Mouse (Mus musculus) liver, postnatal 0 days (tissue): ENCODE measurements around the gene Ralgps1. TPM values are rescaled to one million over a fixed set of nuclear protein-coding genes. Genes with fewer than 3 reads are reported as not detected.

Source experiments
- ATAC-seq: fragments of 200-750 bp; cut with Nextera tagmentation; 2 replicates; pipeline ENCODE4 v1.8.0; 2017; ENCODE audit warnings: mild to moderate bottlenecking, moderate library complexity
- DNase-seq: peaks from one replicate; pipeline ENCODE4 v3.0.0-alpha.2; 2016
- H3K27ac ChIP-seq: fragments of 300-500 bp; sonication (generic); 2 replicates; pipeline ENCODE4 v1.5.1; 2014; ENCODE audit warnings: antibody characterized with exemption, moderate library complexity, mild to moderate bottlenecking, low read depth
- H3K27me3 ChIP-seq: fragments of 300-500 bp; sonication (generic); 2 replicates; pipeline ENCODE4 v1.6.1; 2014; ENCODE audit warnings: low read length, control low read depth, mixed read lengths; ENCODE audit not compliant: insufficient read depth
- H3K36me3 ChIP-seq: fragments of 300-500 bp; sonication (generic); replicated peaks from 2 replicates; pipeline ENCODE4 v1.6.1; 2014; ENCODE audit warnings: mild to moderate bottlenecking, control low read depth, low read length, moderate library complexity, mixed read lengths; ENCODE audit not compliant: insufficient read depth
- H3K4me1 ChIP-seq: fragments of 300-500 bp; sonication (generic); 2 replicates; pipeline ENCODE4 v1.6.1; 2014; ENCODE audit warnings: antibody characterized with exemption, mild to moderate bottlenecking, control low read depth; ENCODE audit not compliant: insufficient read depth
- H3K4me2 ChIP-seq: fragments of 300-500 bp; sonication (generic); 2 replicates; pipeline ENCODE4 v1.6.1; 2014; ENCODE audit warnings: low read depth, mild to moderate bottlenecking, low read length, moderate library complexity, mixed read lengths
- H3K4me3 ChIP-seq: fragments of 300-500 bp; sonication (generic); 2 replicates; pipeline ENCODE4 v1.5.1; 2014; ENCODE audit warnings: low read depth, low read length
- H3K9ac ChIP-seq: fragments of 300-500 bp; sonication (generic); replicated peaks from 2 replicates; pipeline ENCODE4 v1.6.1; 2014; ENCODE audit warnings: mild to moderate bottlenecking, moderate library complexity
- H3K9me3 ChIP-seq: fragments of 300-500 bp; sonication (generic); 2 replicates; pipeline ENCODE4 v1.6.1; 2016; ENCODE audit warnings: mild to moderate bottlenecking, control low read depth, low read length, mixed read lengths
- CTCF ChIP-seq: sonication (generic); IDR thresholded peaks from 2 replicates; pipeline ENCODE4 v1.5.1; 2016; ENCODE audit warnings: antibody characterized with exemption, low read depth
- EP300 ChIP-seq: IDR thresholded peaks from 2 replicates; pipeline ENCODE4 v1.6.1; 2016; ENCODE audit warnings: antibody characterized with exemption, low read depth, mild to moderate bottlenecking
- WGBS: fragments of 180-500 bp; shearing (Covaris S2); extraction: QIAGEN DNeasy Blood & Tissue Kit; methylation state at CpG from one replicate; pipeline ENCODE4 v1.1.7; 2014; ENCODE audit not compliant: insufficient replicate concordance; 5-methylcytosine and 5-hydroxymethylcytosine counted together
- polyA plus RNA-seq: library from polyadenylated mRNA; unstranded; fragments of >200 nt; fragmentation: Nextera tagmentation; extraction: Ambion mirVana; gene quantifications from 2 replicates; pipeline ENCODE4 v1.2.1, GENCODE M21; 2015

Gene Ralgps1
- polyA plus RNA-seq, 1 experiment from 2014 or later = 0.83 TPM

GRCm38 (mm10) chr2:33393021-33393420 lies 21.7 kb upstream of the Ralgps1 start:
- ATAC-seq (no peak), DNase-seq (no peak)
- H3K9me3 ChIP-seq = no peaks in the 10 kb centered on the region

DNA sequence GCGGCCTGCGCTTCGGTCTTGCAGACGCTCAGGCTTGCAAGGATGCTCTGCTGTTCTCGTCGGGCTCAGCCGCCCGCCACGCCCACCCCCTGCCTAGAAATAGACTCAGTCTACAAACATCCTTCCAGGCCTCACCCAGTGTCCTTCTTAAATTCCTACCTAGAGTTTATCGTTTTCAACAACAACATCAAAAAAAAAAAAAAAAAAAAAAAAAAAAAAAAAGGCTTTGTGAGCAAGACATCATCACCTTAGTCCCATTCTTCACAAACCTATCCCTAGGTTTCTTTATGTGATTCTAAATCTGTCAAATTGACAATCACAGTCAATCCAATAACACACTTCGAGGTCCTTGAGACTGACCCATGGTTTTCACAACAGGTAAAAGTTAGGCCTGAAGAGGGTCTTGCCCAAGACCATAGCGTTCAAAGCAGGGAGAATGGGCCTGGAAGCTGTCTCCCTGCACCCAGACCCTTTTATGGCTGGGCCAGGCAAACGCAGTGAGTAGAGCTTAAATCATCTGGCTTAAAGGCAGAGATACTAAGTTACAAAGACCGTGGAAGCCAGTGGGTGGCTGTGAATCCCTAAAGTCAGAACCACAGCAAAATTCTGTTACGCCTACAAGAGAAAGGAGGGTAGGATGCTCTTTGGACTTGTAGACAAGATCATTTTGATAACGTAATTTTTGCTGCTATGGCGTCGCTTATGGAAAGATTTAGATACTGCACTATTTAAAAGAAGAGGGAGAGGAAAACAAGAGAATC lies 542 bp upstream of the Ralgps1 start:
- peak overlapping the region; percentile 55 for H3K4me3 ChIP-seq
- H3K36me3 ChIP-seq = no peaks in the 10 kb centered on the region
- no peak for DNase-seq
- H3K4me2 ChIP-seq = peak overlapping the region; percentile 88
- TF ChIP-seq EP300 = no peak
- no peak for TF ChIP-seq CTCF
- 36% methylated on average over 16 of the region's 18 CpGs for WGBS
- H3K27ac ChIP-seq = no peak overlapping the region
- H3K4me1 ChIP-seq = peaks cover 3% of the 10 kb centered on the region; the same call in 1 of the 2 replicates
- H3K27me3 ChIP-seq = no peaks in the 10 kb centered on the region
- no peaks in the 10 kb centered on the region for H3K9me3 ChIP-seq
- no peak overlapping the region for H3K9ac ChIP-seq
- ATAC-seq = no peak

More at GRCm38 (mm10) chr2:33393021-33393420, 21.7 kb upstream of the Ralgps1 start:
- no peak overlapping the region for H3K4me2 ChIP-seq
- TF ChIP-seq EP300 (no peak), CTCF (no peak)
- H3K27ac ChIP-seq = no peak overlapping the region
- H3K27me3 ChIP-seq = no peaks in the 10 kb centered on the region
- no peak overlapping the region for H3K9ac ChIP-seq
- H3K4me3 ChIP-seq = no peak overlapping the region
- H3K36me3 ChIP-seq = no peaks in the 10 kb centered on the region
- H3K4me1 ChIP-seq = no peaks in the 10 kb centered on the region

- H3K4me2 ChIP-seq = peak overlapping the region; percentile 88
- TF ChIP-seq EP300 = no peak
- no peak for TF ChIP-seq CTCF
- no peaks in the 10 kb centered on the region for H3K9me3 ChIP-seq
- 17% methylated on average over 14 of the region's 15 CpGs for WGBS
- no peak overlapping the region for H3K27ac ChIP-seq
- ATAC-seq (no peak), DNase-seq (no peak)
- no peaks in the 10 kb centered on the region for H3K36me3 ChIP-seq
- peak overlapping the region; percentile 55 for H3K4me3 ChIP-seq
- H3K4me1 ChIP-seq = peaks cover 3% of the 10 kb centered on the region; the same call in 1 of the 2 replicates
- no peaks in the 10 kb centered on the region for H3K27me3 ChIP-seq
- no peak overlapping the region for H3K9ac ChIP-seq
Measured at GRCm38 (mm10) chr2:33370276-33370776, 960 bp downstream of the Ralgps1 start.

DNA sequence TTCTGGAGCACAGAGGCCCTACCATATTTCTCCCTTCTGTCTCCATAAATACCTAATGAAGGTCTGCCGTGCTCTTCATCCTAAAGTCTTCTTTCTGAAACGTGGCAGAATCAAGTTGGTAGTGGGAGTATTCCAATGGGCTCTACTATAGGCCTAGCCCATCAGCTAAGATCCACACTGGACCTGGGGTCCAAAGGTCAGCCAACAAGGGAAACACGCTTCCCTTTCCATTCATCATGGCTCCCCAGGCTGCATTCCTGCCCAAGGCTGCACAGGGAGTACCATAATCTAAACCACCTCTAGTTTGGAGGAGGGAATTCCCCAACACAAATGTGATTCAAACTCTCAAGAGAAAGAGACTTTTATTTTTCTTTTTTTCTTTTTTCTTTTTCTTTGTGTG lies 1.8 kb downstream of the Ralgps1 start:
- TF ChIP-seq EP300 (no peak), CTCF (no peak)
- H3K27ac ChIP-seq = no peak overlapping the region
- no peak overlapping the region for H3K4me3 ChIP-seq
- no peak for DNase-seq
- H3K4me2 ChIP-seq = no peak overlapping the region
- WGBS = 79% methylated on average over 3 of the region's 3 CpGs
- no peak overlapping the region for H3K9ac ChIP-seq
- peaks cover 12% of the 10 kb centered on the region; the same call in 1 of the 2 replicates for H3K4me1 ChIP-seq
- ATAC-seq = no peak
- H3K9me3 ChIP-seq = no peaks in the 10 kb centered on the region
- no peaks in the 10 kb centered on the region for H3K36me3 ChIP-seq
- no peaks in the 10 kb centered on the region for H3K27me3 ChIP-seq

DNA sequence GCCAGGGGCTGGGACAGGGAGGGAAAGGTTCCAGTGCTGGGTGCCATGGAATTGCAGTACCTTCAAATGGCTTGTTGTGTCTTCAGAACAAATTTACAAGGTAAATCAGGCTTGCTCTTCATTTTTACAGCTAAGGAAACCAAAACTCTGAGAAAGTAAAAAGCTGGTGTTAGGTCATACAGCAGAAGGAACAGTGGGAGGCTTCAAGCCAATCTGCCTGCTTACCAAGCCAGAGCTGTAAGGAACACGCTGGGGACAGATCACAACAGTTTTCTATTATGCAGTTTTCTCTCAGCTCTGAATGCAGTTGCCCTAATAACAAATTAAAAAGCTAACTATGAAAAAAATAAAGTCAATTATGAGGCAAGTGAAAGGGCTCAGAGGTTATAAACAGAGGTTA lies 2.8 kb downstream of the Ralgps1 start:
- Histone ChIP-seq H3K4me1 (peaks cover 16% of the 10 kb centered on the region; the same call in 1 of the 2 replicates), H3K9ac (no peak overlapping the region), H3K4me3 (no peak overlapping the region), H3K36me3 (no peaks in the 10 kb centered on the region), H3K4me2 (no peak overlapping the region), H3K27ac (no peak overlapping the region), H3K9me3 (no peaks in the 10 kb centered on the region), H3K27me3 (no peaks in the 10 kb centered on the region)
- ATAC-seq = no peak
- DNase-seq = no peak
- TF ChIP-seq CTCF (no peak), EP300 (no peak)
- WGBS = 76% methylated on average over 1 of the region's 1 CpGs

DNA sequence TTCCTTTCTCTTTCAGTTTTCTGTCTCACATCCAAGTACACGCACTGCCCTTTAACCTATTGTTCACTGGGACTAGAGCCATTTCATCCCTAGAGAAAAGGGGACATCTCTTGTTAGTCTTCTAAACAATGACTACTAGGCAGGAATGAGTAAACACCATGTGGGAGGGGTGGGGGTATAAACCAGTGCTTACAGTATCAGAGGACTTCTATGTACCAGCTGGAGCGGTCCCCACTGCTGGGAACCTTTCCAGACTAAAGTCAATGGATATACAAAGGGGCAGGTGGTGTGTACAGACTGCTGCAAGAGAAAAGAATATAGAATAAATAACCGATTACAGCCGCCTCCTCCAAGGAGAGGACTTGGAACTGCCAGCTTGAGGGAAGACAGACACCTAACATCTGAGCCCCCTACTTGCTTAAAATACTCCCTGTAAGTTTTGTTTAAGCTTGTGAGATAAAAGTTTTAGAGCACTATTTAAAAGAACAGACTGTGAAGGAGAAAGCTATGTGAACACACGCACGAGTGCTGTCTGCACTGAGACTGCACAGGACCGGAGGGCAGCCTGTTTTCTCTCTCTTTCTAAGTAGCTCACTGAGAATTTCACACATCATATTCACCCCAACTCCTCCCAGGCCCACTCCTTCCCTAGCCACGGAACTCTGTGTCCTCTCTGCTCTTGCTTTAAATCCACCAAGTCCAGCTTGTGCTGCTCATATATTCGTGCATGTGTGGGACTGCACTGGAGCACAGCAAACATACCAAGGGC lies 5.4 kb downstream of the Ralgps1 start:
- no peaks in the 10 kb centered on the region for H3K9me3 ChIP-seq
- no peaks in the 10 kb centered on the region for H3K36me3 ChIP-seq
- DNase-seq (peak; percentile 26), ATAC-seq (peak; percentile 51)
- peaks cover 21% of the 10 kb centered on the region for H3K4me1 ChIP-seq
- 61% methylated on average over 9 of the region's 9 CpGs for WGBS
- H3K4me3 ChIP-seq = no peak overlapping the region
- no peak overlapping the region; the same call in 1 of the 2 replicates for H3K4me2 ChIP-seq
- H3K9ac ChIP-seq = no peak overlapping the region
- no peaks in the 10 kb centered on the region for H3K27me3 ChIP-seq
- H3K27ac ChIP-seq = peak overlapping the region; percentile 24; the same call in 1 of the 2 replicates
- TF ChIP-seq CTCF (no peak), EP300 (no peak)
